Mouse (Mus musculus) gastrocnemius, postnatal 4 days (tissue): Measurements from ENCODE around the gene Insyn1. TPM values are rescaled to one million over a fixed set of nuclear protein-coding genes. Genes with fewer than 3 reads are reported as not detected.
A peak's percentile ranks its signal among the peaks of the same experiment; 100 is the strongest.

Experiments used
- DNase-seq, 2 experiments: peaks; one replicate each; pipeline ENCODE4 v3.0.0; 2021 to 2022; ENCODE audit warnings: low spot score in 2 of 2, mixed read lengths in 2 of 2
- total RNA-seq, 2 experiments: library from RNA; stranded (reverse); gene quantifications; 2 replicates each; pipeline ENCODE4 v1.2.3; 2021

The Insyn1 gene
- total RNA-seq, 2 experiments from 2014 or later, result 12.0 to 12.7 TPM

DNA sequence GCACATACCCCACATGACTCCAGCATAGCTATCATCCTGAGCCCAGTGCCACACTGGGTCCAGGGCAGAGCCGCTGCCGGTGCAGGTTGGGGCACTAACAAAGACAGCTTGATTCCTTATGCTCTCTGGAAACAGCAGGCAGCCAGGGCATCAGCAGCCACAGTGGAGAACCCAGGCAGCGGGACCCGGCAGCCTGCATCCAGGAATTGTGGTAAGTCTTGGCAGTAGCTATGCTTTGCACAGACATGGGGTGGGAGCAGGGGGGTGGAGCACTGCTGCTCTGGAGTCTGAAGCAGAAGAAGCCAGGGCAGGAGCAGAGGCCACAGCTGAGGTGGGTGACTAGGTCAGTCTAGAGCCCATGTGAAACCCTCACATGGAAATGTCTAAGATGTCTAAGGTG, 43.8 kb downstream of the Insyn1 start:
- DNase-seq, result no peak

- no peak for DNase-seq
These were observed 44.9 kb downstream of the Insyn1 start for GRCm38 (mm10) chr9:58533322-58533721.

DNA sequence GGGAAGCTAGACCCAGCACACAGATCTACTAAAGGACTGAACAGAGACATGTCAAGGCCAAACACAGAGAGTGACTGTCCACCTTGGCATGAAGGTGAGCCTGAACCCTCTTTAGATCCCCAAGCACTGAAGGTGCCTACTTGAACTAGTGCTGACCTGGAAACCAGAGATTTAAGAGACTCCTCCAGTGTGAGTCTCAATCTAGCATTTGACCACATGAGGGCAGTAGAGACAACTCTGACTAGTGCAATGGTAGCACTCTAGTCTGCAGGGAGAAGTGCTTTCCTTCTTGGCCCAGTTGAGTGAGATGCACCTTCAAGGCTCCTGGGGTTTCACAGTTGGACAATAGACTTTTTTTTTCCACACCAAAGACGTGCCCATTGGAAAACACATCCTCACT, 46.4 kb downstream of the Insyn1 start:
- peak in 1 of 2 experiments; percentile 47 for DNase-seq

DNA sequence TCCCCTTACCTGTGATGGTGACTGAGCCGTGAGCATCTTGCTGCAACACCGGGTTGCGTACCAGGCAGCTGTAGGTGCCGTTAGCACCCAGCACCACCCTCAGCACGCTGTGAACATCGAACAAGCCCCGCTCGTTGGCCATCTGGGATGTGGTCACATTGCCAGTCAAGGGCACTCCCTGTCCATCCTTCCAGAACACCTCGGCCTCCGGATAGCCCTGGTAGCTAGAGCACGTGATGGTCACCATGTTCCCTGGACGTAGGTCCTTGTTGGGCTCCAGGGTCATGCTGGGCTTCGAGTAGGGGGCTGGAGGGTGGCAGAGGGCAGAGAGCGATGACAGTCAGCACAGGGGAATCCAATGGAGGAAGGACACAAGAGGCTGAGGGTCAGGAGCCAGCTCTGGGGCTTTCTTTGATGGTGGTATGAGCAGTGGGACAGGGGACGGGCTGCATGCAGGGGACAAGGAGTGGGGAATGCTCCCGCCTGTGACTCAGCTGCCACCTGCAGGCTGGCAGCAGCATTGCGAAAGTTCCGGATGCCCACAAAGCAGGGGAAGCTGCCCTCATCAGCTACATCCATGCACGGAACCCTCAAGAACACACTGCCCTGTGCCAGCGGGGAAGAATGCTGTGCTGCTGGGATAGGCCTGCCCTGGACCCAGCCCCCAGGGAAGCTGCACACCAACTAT, 47.2 kb downstream of the Insyn1 start:
- no peak for DNase-seq

DNA sequence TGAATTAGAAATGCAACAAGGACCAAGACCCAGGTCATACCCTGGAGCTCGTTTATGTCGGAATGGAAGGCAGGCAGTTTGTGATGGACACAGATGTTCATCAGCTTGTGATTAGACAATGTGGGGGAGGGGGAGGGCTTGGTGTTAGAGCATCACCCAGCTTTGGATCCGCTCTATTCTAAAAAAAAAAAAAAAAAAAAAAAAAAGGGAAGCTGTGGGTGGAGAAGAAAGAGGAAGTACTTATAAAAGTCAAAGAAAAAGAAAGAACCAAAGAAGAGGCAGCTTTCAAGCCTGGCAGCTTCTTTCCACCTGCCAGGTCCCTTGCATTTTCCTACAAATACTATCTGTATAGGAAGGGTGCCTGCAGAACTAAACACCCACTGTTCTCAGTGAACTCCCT, 49.4 kb downstream of the Insyn1 start:
- DNase-seq, result no peak

- DNase-seq, result peak in 1 of 2 experiments; percentile 47
These were observed 51.5 kb downstream of the Insyn1 start for GRCm38 (mm10) chr9:58539886-58540285.

DNA sequence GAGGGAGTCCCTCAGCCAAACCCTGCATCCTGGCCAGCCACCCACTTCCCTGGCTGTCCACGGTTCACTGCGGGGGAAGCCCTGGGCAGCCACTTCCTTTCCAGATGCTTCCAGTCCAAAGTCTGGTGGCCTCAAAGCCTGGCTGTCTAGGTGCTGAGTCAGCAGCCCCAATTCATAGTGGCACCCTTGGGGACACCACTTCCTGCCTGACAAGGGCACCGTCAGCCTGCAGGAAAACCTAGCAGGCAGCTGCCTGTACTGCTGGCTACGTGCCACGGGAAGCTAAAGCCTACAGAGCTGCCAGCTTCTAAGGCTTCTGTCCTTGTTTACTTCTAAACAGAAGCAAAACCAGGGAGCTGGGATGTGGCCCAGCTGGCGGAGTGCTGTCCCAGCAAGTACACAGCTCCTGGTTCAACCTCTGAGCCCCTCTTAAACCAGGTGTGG, 53.5 kb downstream of the Insyn1 start:
- DNase-seq, result peak; percentile 68 to 86

DNA sequence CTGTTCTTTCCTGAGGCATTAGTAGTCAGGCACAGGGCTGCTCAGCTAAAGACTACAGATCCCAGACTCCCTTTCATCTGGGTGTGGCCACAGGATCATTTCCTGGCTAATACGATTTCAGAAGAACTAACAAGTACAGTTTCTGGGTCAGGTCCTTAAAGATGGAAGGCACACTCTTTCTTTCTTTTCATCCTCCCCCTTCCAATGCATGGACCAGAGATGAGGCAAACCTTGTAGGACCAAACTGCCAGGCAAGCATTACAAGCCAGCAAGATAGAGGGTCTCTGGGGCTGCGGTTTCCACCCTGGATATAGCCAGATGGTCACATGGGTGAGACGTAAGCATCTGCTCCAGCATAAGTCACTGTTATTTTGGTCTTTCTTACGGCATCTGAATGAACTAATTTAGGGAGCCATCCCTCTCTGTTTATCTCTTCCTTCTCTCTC, 56.5 kb downstream of the Insyn1 start:
- no peak for DNase-seq

- DNase-seq, result no peak
These were observed 57.0 kb downstream of the Insyn1 start for GRCm38 (mm10) chr9:58545428-58545827.

- DNase-seq, result peak in 1 of 2 experiments; percentile 78
These were observed 58.4 kb downstream of the Insyn1 start for GRCm38 (mm10) chr9:58546630-58547360.

DNA sequence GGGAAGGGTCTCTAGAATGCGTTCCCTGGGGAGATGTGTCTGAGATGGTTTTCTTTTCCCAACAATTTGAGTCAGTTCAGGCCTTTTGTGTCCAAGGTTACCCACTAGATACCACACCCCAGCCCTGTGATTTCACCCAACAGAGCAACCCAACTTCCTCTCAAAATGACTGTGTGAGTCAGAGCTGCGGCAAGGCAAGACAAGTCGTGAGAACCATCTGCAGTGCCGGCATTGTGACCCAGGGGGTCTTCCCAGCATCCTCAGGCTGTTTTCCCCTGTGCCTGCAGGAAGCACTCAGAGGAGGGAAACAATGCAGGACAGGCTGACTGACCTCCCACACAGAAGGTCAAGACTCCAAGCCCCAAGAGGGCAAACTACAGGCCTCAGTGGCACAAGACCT, 60.5 kb downstream of the Insyn1 start:
- no peak for DNase-seq

Other genes with a start within 250 kb of the Insyn1 start
- 10 to 100 TPM; 16.8 to 19.5 TPM for gene Pml, start 238.8 kb upstream of the Insyn1 start, total RNA-seq
- 10 to 100 TPM; 16.1 to 16.6 TPM for gene Stoml1, start 235.4 kb upstream of the Insyn1 start, total RNA-seq
- 10 to 100 TPM; 95.5 to 95.9 TPM for gene Loxl1, start 175.4 kb upstream of the Insyn1 start, total RNA-seq
- not detected for gene Tbc1d21, start 118.1 kb upstream of the Insyn1 start, total RNA-seq
- 10 to 100 TPM; 37.8 to 40.3 TPM for gene Cd276, start 66.8 kb downstream of the Insyn1 start, total RNA-seq
- 100 to 1,000 TPM; 103 to 128 TPM for gene Nptn, start 93.6 kb downstream of the Insyn1 start, total RNA-seq